Mouse (Mus musculus): ENCODE measurements around the gene Sapcd1.

GRCm38 (mm10) chr17:35058316-35058715 lies 30.5 kb upstream of the Sapcd1 start:
- TF ChIP-seq POLR2A (IDR thresholded peaks at IDR 0.05; ENCODE audit: insufficient read length, low read depth) (no peak), MYOD1 (IDR thresholded peaks at IDR 0.05; ENCODE audit: control insufficient read depth in 1 of 3, insufficient read length in 2 of 3, low read depth in 2 of 3) (no peak), REST (IDR thresholded peaks at IDR 0.05; ENCODE audit: insufficient read depth, insufficient read length) (no peak), USF1 (IDR thresholded peaks at IDR 0.05; ENCODE audit: low read depth) (no peak), E2F4 (IDR thresholded peaks at IDR 0.05; ENCODE audit: insufficient read depth) (no peak), MAX (IDR thresholded peaks at IDR 0.05; ENCODE audit: low read depth) (no peak)

Data from myocyte (in vitro differentiated cells).